Mouse (Mus musculus) urinary bladder, postnatal 4 days (tissue): ENCODE data around the gene Erp44.

Source experiments
- DNase-seq, 2 experiments: peaks; one replicate each; pipeline ENCODE4 v3.0.0; 2021 to 2022; ENCODE audit warnings: low spot score in 2 of 2

Gene Erp44

GRCm38 (mm10) chr4:48239046-48239445 is 40.3 kb downstream of the Erp44 start:
- DNase-seq, result no peak

- DNase-seq, result no peak
Measured at GRCm38 (mm10) chr4:48236721-48237120, 42.6 kb downstream of the Erp44 start.

GRCm38 (mm10) chr4:48226800-48227199 is 52.6 kb downstream of the Erp44 start:
- DNase-seq, result no peak

GRCm38 (mm10) chr4:48225604-48226003 is 53.8 kb downstream of the Erp44 start:
- no peak for DNase-seq

GRCm38 (mm10) chr4:48225173-48225572 is 54.2 kb downstream of the Erp44 start:
- DNase-seq, result peak; percentile 34 to 72

GRCm38 (mm10) chr4:48203564-48203963 is 75.8 kb downstream of the Erp44 start:
- DNase-seq, result no peak

- no peak for DNase-seq
Measured at GRCm38 (mm10) chr4:48198447-48198846, 80.9 kb downstream of the Erp44 start.

- DNase-seq, result no peak
Measured at GRCm38 (mm10) chr4:48197925-48198324, 81.4 kb downstream of the Erp44 start.

GRCm38 (mm10) chr4:48182115-48182806 is 97.1 kb downstream of the Erp44 start:
- DNase-seq, result no peak

- no peak for DNase-seq
Measured at GRCm38 (mm10) chr4:48181366-48181765, 98.0 kb downstream of the Erp44 start.

GRCm38 (mm10) chr4:48180922-48181321 is 98.4 kb downstream of the Erp44 start:
- no peak for DNase-seq

- DNase-seq, result no peak
Measured at GRCm38 (mm10) chr4:48175666-48176065, 103.7 kb downstream of the Erp44 start.

GRCm38 (mm10) chr4:48163851-48164250 is 115.5 kb downstream of the Erp44 start:
- DNase-seq, result no peak

- no peak for DNase-seq
Measured at GRCm38 (mm10) chr4:48160386-48160785, 119.0 kb downstream of the Erp44 start.

GRCm38 (mm10) chr4:48155864-48156263 is 123.5 kb downstream of the Erp44 start:
- no peak for DNase-seq

- DNase-seq, result no peak
Measured at GRCm38 (mm10) chr4:48153229-48153628, 126.1 kb downstream of the Erp44 start.

- DNase-seq, result no peak
Measured at GRCm38 (mm10) chr4:48149492-48149891, 129.9 kb downstream of the Erp44 start.
